Mouse (Mus musculus) lung, adult 2 months (tissue): Measurements from ENCODE around the gene Mapk8.

Experiments used
- CTCF ChIP-seq: fragments of 200-500 bp; IDR thresholded peaks from 2 replicates; pipeline ENCODE4 v1.5.1; 2011; ENCODE audit warnings: mild to moderate bottlenecking, low read length, control low read depth; ENCODE audit not compliant: insufficient read depth
- POLR2A ChIP-seq: fragments of 200-500 bp; IDR thresholded peaks from 2 replicates; pipeline ENCODE4 v1.6.1; 2011; ENCODE audit warnings: low read depth, mild to moderate bottlenecking, control low read depth, low read length, borderline replicate concordance; ENCODE audit errors: extremely low read depth

DNA sequence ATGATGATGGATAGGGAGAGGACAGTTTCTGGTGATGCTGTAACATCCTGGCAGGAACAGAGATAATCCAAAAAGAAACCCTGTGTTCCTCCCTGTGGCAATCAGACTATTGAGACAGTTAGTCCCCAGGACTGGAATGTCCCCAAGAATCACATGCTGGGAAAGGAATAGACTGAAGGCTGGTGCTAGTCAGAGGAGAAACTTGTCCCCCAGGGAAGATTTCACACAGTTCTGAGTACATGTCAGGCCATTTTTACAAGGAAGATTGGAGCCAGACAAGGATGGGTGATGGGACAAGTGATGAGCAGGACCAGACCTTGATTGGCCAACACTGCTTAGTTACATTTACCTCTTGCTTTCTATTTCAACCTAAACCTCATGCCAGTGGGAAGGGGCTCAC is 3.4 kb upstream of the Mapk8 start:
- no peak for TF ChIP-seq CTCF
- no peak for TF ChIP-seq POLR2A
